Mouse (Mus musculus) v-Abl transformed pro-B cells (cell line): Measurements from ENCODE around the gene Ethe1.

ENCODE experiments used
- in situ Hi-C, 2 experiments: fragments of 400-800 bp; cut with MboI; formaldehyde crosslinking; loops; one replicate each; pipeline ENCODE4 v1.15.1; 2025; ENCODE audit not compliant: unreplicated experiment in 2 of 2

The Ethe1 gene

DNA sequence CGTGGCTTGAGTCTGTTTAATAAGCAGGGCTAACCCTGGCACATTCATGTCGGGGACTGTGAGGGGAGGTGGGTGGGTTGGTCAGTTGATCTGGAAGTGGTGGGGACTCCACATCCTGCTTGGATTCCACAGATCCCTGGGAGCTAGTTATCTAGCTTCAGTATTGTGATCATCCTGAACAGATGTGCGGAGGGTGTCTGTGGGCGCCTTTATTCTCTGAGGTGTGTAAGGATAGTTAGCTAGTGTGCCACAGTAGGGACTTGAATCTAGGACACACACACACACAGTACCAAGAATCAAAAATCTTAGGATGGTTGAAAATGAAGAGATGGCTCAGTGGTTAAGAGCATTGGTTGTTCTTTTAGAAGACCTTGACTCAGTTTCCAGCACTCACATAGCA lies 18.8 kb upstream of the Ethe1 start:
- in situ Hi-C loops, result loop anchor here (5.0 to 25.0 kb wide), 5 partner anchors 36 to 1144 kb away; partner anchors contain the start of genes Irgq (in 2 of the 2), AC161166.1 (in 1 of the 2), B3gnt8 (in 1 of the 2) and Ccdc97 (in 1 of the 2)

DNA sequence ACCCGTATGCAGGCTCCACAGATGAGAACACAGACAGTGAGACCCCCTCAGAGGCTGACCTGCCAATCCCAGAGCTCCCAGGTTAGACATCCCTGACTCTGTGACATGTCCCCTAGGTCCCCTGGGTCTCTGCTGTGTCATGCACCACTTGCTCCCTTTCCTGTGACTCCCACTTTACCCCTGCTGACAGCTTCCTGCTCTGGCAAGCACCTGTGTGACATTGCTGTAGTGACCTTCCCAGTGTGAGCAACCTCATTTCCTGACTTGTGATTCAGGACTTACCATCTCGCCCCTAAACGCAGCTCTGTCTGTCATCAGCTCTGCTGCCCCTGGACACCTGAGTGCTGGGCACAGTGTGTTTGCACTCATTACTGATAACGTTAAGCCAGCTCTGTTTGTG lies 16.3 kb upstream of the Ethe1 start:
- in situ Hi-C loops, result loop anchor here in 1 of 2 experiments (25.0 kb wide), 3 partner anchors 716 to 1141 kb away; partner anchors contain the start of genes B3gnt8, Ccdc97 and Pafah1b3

DNA sequence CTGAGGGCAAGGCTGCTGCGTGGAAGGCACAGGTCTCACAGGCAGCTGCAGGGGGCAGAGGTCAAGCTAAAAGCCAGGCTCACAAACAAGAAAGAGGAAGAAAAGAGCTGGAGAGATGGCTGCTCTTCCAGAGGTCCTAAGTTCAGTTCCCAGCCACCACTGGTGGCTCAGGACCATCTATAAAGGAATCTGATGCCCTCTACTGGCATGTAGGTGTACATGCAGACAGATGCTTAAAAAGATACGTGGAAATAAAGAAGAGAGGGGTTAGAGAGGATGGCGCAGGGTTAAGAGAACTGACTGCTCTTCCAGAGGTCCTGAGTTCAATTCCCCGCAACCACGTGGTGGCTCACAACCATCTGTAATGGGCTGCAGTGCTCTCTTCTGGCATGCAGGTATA lies 14.9 kb upstream of the Ethe1 start:
- in situ Hi-C loops, result loop anchor here in 1 of 2 experiments (25.0 kb wide), 3 partner anchors 715 to 1140 kb away; partner anchors contain the start of genes B3gnt8, Ccdc97 and Pafah1b3

DNA sequence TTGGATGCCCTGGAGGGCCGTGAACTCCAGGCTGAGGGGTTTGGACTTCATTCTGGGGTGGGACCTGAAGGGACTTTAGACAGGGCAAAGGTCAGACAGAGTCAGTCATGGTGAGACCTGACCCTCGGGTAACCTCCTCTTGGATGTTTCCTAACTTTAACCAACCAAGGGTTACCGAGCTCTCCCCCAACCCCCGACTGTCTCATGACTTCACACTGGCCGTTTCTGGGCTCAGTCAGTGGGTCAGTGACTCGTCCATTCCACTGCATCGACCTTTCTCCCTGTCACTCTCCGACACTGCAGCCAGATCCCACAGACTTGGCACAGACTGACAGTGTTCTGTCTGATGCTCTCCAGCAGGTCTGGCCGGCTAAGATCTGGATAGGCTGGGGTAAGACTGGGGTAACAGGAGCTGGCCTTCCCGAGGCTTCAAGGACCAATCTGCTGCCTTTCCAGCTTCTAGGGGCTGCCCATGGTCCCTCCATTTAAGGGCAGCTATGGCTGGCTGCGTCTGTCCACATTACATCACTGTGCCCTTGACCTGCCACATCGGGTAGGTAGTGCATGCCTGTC lies 13.0 kb upstream of the Ethe1 start:
- in situ Hi-C loops, result loop anchor here in 1 of 2 experiments (25.0 kb wide), 3 partner anchors 713 to 1138 kb away; partner anchors contain the start of genes B3gnt8, Ccdc97 and Pafah1b3

DNA sequence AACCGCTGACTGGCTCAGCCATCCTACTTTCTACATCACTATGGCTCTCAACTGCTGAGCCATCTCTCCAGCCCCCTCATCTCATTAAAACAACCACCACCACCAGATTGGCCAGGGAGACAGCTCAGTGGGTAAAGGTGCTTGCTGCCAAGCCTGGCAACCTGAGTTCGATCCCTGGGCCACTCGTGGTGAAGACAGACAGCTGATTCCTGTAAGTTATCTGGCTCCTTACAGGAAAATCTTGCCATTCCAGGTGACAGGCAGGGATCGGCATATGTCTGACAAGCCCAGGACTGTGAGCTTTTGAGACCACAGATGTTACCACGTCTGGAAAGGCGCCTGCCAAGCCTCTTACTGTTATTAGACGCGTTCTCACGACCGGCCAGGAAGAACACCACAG lies 9.5 kb upstream of the Ethe1 start:
- in situ Hi-C loops, result no loop called here

- in situ Hi-C loops, result no loop called here
Measured at GRCm38 (mm10) chr7:24584876-24585275, 2.5 kb upstream of the Ethe1 start.

DNA sequence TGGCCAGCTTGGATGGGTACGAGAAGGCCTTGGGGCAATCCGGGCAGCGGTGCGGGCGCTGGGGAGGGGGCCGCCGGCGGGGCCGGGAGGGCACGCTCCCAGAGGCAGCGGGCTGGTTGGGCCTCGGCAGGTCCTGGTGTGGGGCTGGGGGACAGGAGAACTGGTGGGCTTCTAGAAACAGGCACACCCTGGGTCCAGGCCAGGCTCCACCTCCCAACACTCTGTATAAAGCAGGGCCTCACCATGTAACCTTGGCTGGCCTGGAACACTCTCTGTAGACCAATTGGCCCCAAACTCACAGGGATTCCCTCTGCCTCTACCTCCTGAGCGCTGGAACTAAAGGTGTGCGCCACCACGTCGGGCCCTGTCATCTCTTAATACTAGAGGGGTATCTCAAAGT lies 1.3 kb upstream of the Ethe1 start:
- in situ Hi-C loops, result no loop called here

DNA sequence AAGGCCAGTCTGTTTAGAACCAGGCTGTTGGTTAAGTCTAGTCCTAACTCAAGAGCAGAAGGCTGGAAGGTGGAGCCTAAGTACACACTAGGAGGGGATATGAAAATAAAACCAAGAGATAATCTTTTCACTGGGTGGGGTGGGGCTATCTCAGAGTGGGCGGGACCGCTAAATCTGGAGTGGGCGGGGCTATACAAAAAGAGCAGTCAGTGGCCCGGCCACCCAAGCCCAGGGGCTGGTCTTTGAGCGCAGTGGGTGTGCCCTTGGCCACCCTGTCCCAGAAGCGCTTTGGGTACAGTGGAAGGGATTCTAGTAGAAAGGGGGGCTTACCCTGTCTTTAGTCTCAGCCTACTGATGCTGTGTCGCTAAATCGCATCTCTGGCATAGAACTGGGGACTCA lies 515 bp upstream of the Ethe1 start:
- in situ Hi-C loops, result no loop called here

- in situ Hi-C loops, result no loop called here
Measured at GRCm38 (mm10) chr7:24588336-24588735, 993 bp downstream of the Ethe1 start.

DNA sequence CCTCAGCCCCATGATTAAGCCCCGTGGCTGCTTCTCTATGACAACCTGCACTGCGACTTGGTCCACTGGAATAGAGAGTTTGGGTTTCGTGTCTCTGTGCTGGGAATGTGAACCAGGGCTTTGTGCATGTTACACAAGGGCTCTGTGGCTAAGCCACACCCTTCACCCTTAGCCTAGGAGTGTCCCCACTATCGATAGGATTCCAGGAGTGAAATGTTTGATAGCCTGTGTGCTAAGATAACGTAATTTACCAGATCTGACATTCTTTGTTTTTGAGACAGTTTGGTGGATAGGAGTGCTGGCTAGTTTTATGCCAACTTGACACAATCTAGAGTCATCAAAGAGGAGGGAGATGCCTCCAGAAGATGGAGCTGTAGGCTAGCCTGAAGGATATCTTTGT lies 4.4 kb downstream of the Ethe1 start:
- in situ Hi-C loops, result no loop called here

DNA sequence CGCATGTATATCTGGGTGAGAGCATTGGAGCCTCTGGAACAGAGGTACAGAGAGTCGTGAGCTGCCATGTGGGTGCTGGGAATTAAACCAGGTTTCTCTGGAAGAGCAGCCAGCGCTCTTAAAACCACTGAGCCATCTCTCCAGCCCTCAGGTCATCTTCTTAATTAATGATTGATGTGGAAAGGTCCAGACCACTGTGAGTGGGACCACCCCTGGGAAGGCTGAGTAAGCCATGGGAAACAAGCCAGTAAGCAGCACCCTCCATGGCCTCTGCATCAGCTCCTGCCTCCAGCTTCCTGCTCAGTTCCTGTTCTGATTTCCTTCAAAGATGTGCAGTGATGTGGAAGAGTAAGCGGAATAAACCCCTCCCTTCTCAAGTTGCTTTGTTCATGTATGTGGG lies 4.8 kb downstream of the Ethe1 start:
- in situ Hi-C loops, result no loop called here

GRCm38 (mm10) chr7:24592781-24593180 lies 5.4 kb downstream of the Ethe1 start:
- in situ Hi-C loops, result no loop called here

DNA sequence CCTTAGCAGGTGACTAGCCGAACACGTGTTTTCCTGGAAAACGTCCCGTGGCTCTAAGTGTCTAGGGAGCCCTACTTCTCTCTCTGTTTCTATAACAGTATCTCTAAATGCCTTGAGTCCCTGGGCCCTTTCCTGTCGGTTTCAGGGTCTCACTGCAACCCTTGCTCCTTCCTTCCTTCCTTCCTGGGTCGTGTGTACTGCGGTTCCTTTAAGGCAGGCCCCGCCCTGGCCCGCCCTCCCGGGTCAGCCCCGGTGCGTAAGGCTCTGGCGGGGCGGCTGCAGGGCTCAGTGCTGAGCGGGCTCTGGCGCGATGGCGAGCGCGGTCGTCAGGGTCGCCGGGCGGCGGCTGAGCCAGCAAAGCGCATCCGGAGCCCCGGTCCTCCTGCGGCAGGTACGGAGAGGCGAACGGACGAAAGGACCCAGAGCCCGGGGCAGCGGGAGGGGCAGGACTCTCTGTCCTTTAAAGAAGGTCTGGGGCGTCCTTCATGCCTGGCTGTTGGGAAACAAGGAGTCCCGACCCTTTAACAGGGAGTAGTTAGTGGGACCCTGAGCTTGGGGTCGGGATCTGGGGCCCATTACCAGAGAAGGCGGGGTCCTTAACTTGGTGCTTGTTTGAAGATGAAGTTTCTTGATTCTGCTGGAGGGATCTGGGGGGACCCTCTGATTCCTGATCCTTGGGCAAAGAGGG lies 6.4 kb downstream of the Ethe1 start:
- in situ Hi-C loops, result no loop called here

- in situ Hi-C loops, result no loop called here
Measured at GRCm38 (mm10) chr7:24594309-24594803, 7.0 kb downstream of the Ethe1 start.

- in situ Hi-C loops, result loop anchor here (5.0 kb wide), 2 partner anchors 58 to 63 kb away; partner anchors contain the start of gene Irgq (in 1 of the 2)
Measured at GRCm38 (mm10) chr7:24595464-24595863, 8.1 kb downstream of the Ethe1 start.

DNA sequence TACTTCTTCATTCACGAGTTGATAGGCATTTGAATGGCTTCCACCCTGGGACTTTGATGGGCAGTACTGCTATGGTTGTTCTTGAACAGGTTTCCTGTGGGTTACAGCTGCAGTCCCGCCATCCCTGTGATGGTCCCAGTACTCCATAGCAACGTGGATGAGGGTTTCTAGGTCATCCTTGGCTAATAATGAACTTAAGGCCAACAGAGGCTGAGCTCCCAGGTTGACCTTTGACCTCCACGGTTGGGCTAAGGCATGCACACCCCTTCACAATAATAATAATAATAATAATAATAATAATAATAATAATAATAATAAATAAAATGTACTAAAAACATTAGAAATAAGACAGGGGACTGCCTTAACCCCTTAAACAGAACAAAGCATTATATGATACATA lies 10.8 kb downstream of the Ethe1 start:
- in situ Hi-C loops, result loop anchor here (5.0 kb wide), 2 partner anchors 61 to 66 kb away; partner anchors contain the start of gene Irgq (in 1 of the 2)

DNA sequence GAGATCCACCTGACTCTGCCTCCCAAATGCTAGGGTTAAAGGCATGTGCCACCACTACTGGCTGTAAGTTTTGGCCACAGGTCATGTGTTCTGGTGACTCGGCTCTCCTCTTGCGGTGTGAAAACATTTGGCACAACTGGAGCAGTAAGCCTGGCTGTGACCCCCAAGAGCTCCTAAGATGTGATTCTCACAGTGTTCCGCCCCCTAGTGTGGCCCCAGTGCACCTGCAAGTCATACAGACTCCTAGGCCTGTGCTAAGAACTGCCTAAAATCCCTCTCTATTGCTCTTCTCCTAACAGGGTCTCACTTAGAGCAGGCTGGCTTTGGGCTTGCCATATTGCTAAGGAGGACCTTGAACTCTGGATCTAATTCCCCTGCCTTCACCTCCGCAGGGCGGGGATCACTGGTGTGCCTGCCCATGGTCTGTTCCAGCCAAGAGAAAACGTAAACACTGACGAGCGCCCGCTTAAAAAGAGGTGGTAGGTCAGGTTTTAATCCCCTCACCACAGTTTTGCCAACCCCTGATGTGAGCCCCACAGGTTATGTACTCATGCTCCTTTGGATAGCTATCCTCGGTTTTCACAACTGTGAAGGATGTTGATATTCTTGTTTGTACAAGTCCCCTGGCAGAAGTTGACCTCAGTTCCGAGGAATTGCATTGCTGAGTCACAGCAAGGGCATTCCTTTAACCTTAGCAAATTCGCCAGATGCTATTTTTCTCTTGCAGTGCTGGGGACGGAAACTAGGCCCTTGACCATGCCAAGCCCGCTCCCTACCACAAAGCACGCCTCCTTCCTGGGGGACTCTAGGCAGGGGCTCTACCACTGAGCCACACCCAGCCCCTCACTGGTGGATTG lies 12.1 kb downstream of the Ethe1 start:
- in situ Hi-C loops, result loop anchor here (5.0 kb wide), 5 partner anchors 43 to 373 kb away; partner anchors contain the start of genes Irgq (in 1 of the 2) and Rabac1 (in 1 of the 2)

DNA sequence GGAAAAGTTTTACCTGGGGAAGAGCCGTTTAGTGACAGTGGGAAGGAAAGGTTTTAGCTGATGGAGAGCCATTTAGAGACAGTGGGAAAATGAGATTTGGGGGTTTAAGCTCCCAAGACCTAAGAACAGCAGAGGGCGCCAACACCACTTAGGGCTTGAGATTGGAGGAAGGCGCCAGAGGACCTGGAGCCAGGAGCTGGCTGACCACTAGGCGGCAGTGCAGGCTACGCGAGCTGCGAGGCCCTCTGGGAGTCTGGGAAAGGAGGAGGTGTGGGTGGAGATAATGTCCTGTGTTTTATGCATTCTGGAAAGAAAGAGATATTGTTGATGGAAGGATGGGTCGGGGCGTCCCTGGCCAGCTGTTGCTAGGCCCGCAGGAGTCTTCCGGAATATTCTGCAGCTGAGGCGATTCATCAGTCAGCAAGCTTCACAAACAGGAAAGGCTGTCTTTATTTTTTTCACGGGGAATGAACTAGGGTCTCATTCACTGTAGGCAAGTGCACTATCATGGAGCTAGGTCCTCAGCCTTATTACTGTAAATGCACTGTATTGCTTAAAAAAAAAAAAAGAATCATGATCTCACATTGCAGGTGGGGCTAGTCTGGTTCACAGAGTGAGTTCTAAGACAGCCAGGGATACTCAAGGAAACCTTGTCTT lies 13.7 kb downstream of the Ethe1 start:
- in situ Hi-C loops, result loop anchor here (5.0 kb wide), 3 partner anchors 41 to 371 kb away; partner anchors contain the start of gene Rabac1 (in 1 of the 2)

- in situ Hi-C loops, result no loop called here
Measured at GRCm38 (mm10) chr7:24605561-24605960, 18.2 kb downstream of the Ethe1 start.

DNA sequence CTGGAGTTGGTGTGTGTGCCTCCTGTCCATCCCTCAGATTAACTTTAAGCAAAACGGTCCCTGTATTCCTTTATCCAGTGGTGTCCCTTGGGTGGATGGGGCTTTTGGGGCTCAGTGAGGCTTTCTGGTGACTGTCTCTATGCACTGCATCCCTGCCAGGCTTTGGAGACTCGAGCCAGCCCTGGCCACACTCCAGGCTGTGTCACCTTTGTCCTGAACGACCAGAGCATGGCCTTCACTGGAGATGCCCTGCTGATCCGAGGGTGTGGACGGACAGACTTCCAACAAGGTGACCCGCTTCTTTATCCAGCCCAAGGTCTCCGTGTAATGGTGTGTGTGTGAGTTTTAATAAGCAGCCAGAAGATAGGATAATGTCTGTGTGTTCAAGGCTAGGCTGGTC lies 18.7 kb downstream of the Ethe1 start:
- in situ Hi-C loops, result no loop called here
